Mouse (Mus musculus): Measurements from ENCODE around the gene Myo1c. TPM values are rescaled to one million over a fixed set of nuclear protein-coding genes. Genes with fewer than 3 reads are reported as not detected.

The Myo1c gene
- total RNA-seq, 2 experiments from 2014 or later: 18.0 to 20.7 TPM

GRCm38 (mm10) chr11:75660941-75661800, 10.9 kb downstream of the Myo1c start:
- intact Hi-C loops (cut with DNase I): no loop called here
- no peak for DNase-seq (ENCODE audit: low spot score in 2 of 2)

- intact Hi-C loops (cut with DNase I): no loop called here
- no peak for DNase-seq (ENCODE audit: low spot score in 2 of 2)
Observed at GRCm38 (mm10) chr11:75662131-75662530, 11.8 kb downstream of the Myo1c start.

GRCm38 (mm10) chr11:75666296-75666695, 16.0 kb downstream of the Myo1c start:
- intact Hi-C loops (cut with DNase I): no loop called here
- no peak for DNase-seq (ENCODE audit: low spot score in 2 of 2)

GRCm38 (mm10) chr11:75668621-75669020, 18.3 kb downstream of the Myo1c start:
- DNase-seq (ENCODE audit: low spot score in 2 of 2): no peak
- intact Hi-C loops (cut with DNase I): no loop called here

- DNase-seq (ENCODE audit: low spot score in 2 of 2): no peak
- intact Hi-C loops (cut with DNase I): no loop called here
Observed at GRCm38 (mm10) chr11:75669176-75669852, 19.0 kb downstream of the Myo1c start.

- intact Hi-C loops (cut with DNase I): no loop called here
- no peak for DNase-seq (ENCODE audit: low spot score in 2 of 2)
Observed at GRCm38 (mm10) chr11:75669853-75670200, 19.5 kb downstream of the Myo1c start.

- intact Hi-C loops (cut with DNase I): no loop called here
- no peak for DNase-seq (ENCODE audit: low spot score in 2 of 2)
Observed at GRCm38 (mm10) chr11:75671426-75672180, 21.3 kb downstream of the Myo1c start.

- no peak for DNase-seq (ENCODE audit: low spot score in 2 of 2)
- intact Hi-C loops (cut with DNase I): no loop called here
Observed at GRCm38 (mm10) chr11:75673411-75673810, 23.1 kb downstream of the Myo1c start.

GRCm38 (mm10) chr11:75674875-75675274, 24.6 kb downstream of the Myo1c start:
- intact Hi-C loops (cut with DNase I): loop anchor here (5.0 kb wide), 1 partner anchor 43 kb away; the partner anchor contains the start of gene Inpp5k
- no peak for DNase-seq (ENCODE audit: low spot score in 2 of 2)

- intact Hi-C loops (cut with DNase I): loop anchor here (5.0 kb wide), 1 partner anchor 46 kb away; the partner anchor contains the start of gene Inpp5k
Observed at GRCm38 (mm10) chr11:75677881-75678746, 27.8 kb downstream of the Myo1c start.

GRCm38 (mm10) chr11:75678747-75679438, 28.6 kb downstream of the Myo1c start, which contains the start of gene Crk:
Gene Crk (plus strand): TSS chr11:75679259.
- intact Hi-C loops (cut with DNase I): loop anchor here (5.0 kb wide), 1 partner anchor 47 kb away; the partner anchor contains the start of gene Inpp5k
- DNase-seq (ENCODE audit: low spot score in 2 of 2): peak; percentile 97 to 99

More at GRCm38 (mm10) chr11:75677881-75678746, 27.8 kb downstream of the Myo1c start:
- no peak for DNase-seq (ENCODE audit: low spot score in 2 of 2)

- intact Hi-C loops (cut with DNase I): loop anchor here (5.0 kb wide), 1 partner anchor 47 kb away; the partner anchor contains the start of gene Inpp5k
- DNase-seq (ENCODE audit: low spot score in 2 of 2): peak in 1 of 2 experiments; percentile 64
Observed at GRCm38 (mm10) chr11:75679439-75680171, 29.3 kb downstream of the Myo1c start.

- no peak for DNase-seq (ENCODE audit: low spot score in 2 of 2)
- intact Hi-C loops (cut with DNase I): no loop called here
Observed at GRCm38 (mm10) chr11:75684462-75684861, 34.2 kb downstream of the Myo1c start.

- intact Hi-C loops (cut with DNase I): no loop called here
Observed at GRCm38 (mm10) chr11:75684956-75685355, 34.7 kb downstream of the Myo1c start.

GRCm38 (mm10) chr11:75687343-75687993, 37.2 kb downstream of the Myo1c start:
- no peak for DNase-seq (ENCODE audit: low spot score in 2 of 2)
- intact Hi-C loops (cut with DNase I): no loop called here

More at GRCm38 (mm10) chr11:75684956-75685355, 34.7 kb downstream of the Myo1c start:
- DNase-seq (ENCODE audit: low spot score in 2 of 2): no peak

- DNase-seq (ENCODE audit: low spot score in 2 of 2): no peak
- intact Hi-C loops (cut with DNase I): no loop called here
Observed at GRCm38 (mm10) chr11:75688132-75688531, 37.8 kb downstream of the Myo1c start.

GRCm38 (mm10) chr11:75689977-75690376, 39.7 kb downstream of the Myo1c start:
- intact Hi-C loops (cut with DNase I): no loop called here
- DNase-seq (ENCODE audit: low spot score in 2 of 2): no peak

Measured in left cerebral cortex, postnatal 36 days (tissue).